Mouse (Mus musculus): ENCODE measurements around the gene Ssh1. TPM values are rescaled to one million over a fixed set of nuclear protein-coding genes. Genes with fewer than 3 reads are reported as not detected.
A peak's percentile ranks its signal among the peaks of the same experiment; 100 is the strongest.

Gene Ssh1
- polyA plus RNA-seq, 1 experiment from 2014 or later, result 29.9 TPM

GRCm38 (mm10) chr5:113985737-113986136 is 8.0 kb downstream of the Ssh1 start:
- no peaks in the 10 kb centered on the region for H3K27me3 ChIP-seq (ENCODE audit: insufficient read depth, low read length)
- no peak overlapping the region for H3K4me2 ChIP-seq
- no peak overlapping the region for H3K4me3 ChIP-seq (ENCODE audit: low read depth, low read length)
- no peaks in the 10 kb centered on the region for H3K4me1 ChIP-seq (ENCODE audit: insufficient read depth)
- peaks cover 43% of the 10 kb centered on the region for H3K36me3 ChIP-seq (ENCODE audit: insufficient read depth)
- TF ChIP-seq CTCF (IDR thresholded peaks at IDR 0.05; ENCODE audit: low read depth), result no peak
- no peak overlapping the region for H3K9ac ChIP-seq
- ATAC-seq (ENCODE audit: insufficient read depth) (no peak), DNase-seq (no peak)
- WGBS, result 60% methylated on average over 2 of the region's 2 CpGs
- peak overlapping the region; percentile 70 for H3K27ac ChIP-seq (ENCODE audit: low read depth)
- no peaks in the 10 kb centered on the region for H3K9me3 ChIP-seq (ENCODE audit: low read depth, low read length)

GRCm38 (mm10) chr5:113984025-113984740 is 9.5 kb downstream of the Ssh1 start:
- DNase-seq, result no peak
- no peaks in the 10 kb centered on the region for H3K27me3 ChIP-seq (ENCODE audit: insufficient read depth, low read length)
- TF ChIP-seq CTCF (IDR thresholded peaks at IDR 0.05; ENCODE audit: low read depth), result no peak
- peaks cover 37% of the 10 kb centered on the region for H3K36me3 ChIP-seq (ENCODE audit: insufficient read depth)
- ATAC-seq (ENCODE audit: insufficient read depth), result no peak; the same call in 1 of the 2 replicates
- no peak overlapping the region for H3K9ac ChIP-seq
- no peak overlapping the region for H3K4me3 ChIP-seq (ENCODE audit: low read depth, low read length)
- H3K4me1 ChIP-seq (ENCODE audit: insufficient read depth), result no peaks in the 10 kb centered on the region
- no peaks in the 10 kb centered on the region for H3K9me3 ChIP-seq (ENCODE audit: low read depth, low read length)
- WGBS, result 68% methylated on average over 13 of the region's 13 CpGs
- H3K27ac ChIP-seq (ENCODE audit: low read depth), result 0 out of 2 replicates have a peak overlapping the region, but pooled peaks have one; percentile 2
- H3K4me2 ChIP-seq, result peak overlapping the region; percentile 13; the same call in 1 of the 2 replicates

GRCm38 (mm10) chr5:113983541-113983940 is 10.2 kb downstream of the Ssh1 start:
- H3K9me3 ChIP-seq (ENCODE audit: low read depth, low read length), result no peaks in the 10 kb centered on the region
- no peak overlapping the region for H3K9ac ChIP-seq
- 64% methylated on average over 6 of the region's 6 CpGs for WGBS
- no peaks in the 10 kb centered on the region for H3K4me1 ChIP-seq (ENCODE audit: insufficient read depth)
- ATAC-seq (ENCODE audit: insufficient read depth) (no peak), DNase-seq (no peak)
- H3K4me2 ChIP-seq, result no peak overlapping the region; the same call in 1 of the 2 replicates
- H3K27me3 ChIP-seq (ENCODE audit: insufficient read depth, low read length), result no peaks in the 10 kb centered on the region
- no peak for TF ChIP-seq CTCF (IDR thresholded peaks at IDR 0.05; ENCODE audit: low read depth)
- H3K27ac ChIP-seq (ENCODE audit: low read depth), result no peak overlapping the region
- H3K36me3 ChIP-seq (ENCODE audit: insufficient read depth), result peaks cover 31% of the 10 kb centered on the region
- H3K4me3 ChIP-seq (ENCODE audit: low read depth, low read length), result no peak overlapping the region

- Histone ChIP-seq H3K9me3 (ENCODE audit: low read depth, low read length) (no peaks in the 10 kb centered on the region), H3K27ac (ENCODE audit: low read depth) (no peak overlapping the region), H3K36me3 (ENCODE audit: insufficient read depth) (peaks cover 33% of the 10 kb centered on the region), H3K27me3 (ENCODE audit: insufficient read depth, low read length) (no peaks in the 10 kb centered on the region), H3K9ac (no peak overlapping the region; the same call in 1 of the 2 replicates), H3K4me2 (no peak overlapping the region), H3K4me3 (ENCODE audit: low read depth, low read length) (no peak overlapping the region), H3K4me1 (ENCODE audit: insufficient read depth) (no peaks in the 10 kb centered on the region)
- WGBS, result 73% methylated on average over 8 of the region's 8 CpGs
- DNase-seq, result no peak
- ATAC-seq (ENCODE audit: insufficient read depth), result no peak
- TF ChIP-seq CTCF (IDR thresholded peaks at IDR 0.05; ENCODE audit: low read depth), result no peak
Observed at GRCm38 (mm10) chr5:113981843-113982242, 11.9 kb downstream of the Ssh1 start.

GRCm38 (mm10) chr5:113981171-113981570 is 12.5 kb downstream of the Ssh1 start:
- H3K4me2 ChIP-seq, result no peak overlapping the region
- no peaks in the 10 kb centered on the region for H3K27me3 ChIP-seq (ENCODE audit: insufficient read depth, low read length)
- peaks cover 3% of the 10 kb centered on the region for H3K4me1 ChIP-seq (ENCODE audit: insufficient read depth)
- H3K9ac ChIP-seq, result no peak overlapping the region
- H3K36me3 ChIP-seq (ENCODE audit: insufficient read depth), result peaks cover 31% of the 10 kb centered on the region
- TF ChIP-seq CTCF (IDR thresholded peaks at IDR 0.05; ENCODE audit: low read depth), result no peak
- no peak for DNase-seq
- H3K9me3 ChIP-seq (ENCODE audit: low read depth, low read length), result no peaks in the 10 kb centered on the region
- WGBS, result 79% methylated on average over 6 of the region's 6 CpGs
- no peak for ATAC-seq (ENCODE audit: insufficient read depth)
- no peak overlapping the region for H3K4me3 ChIP-seq (ENCODE audit: low read depth, low read length)
- H3K27ac ChIP-seq (ENCODE audit: low read depth), result no peak overlapping the region

GRCm38 (mm10) chr5:113980511-113980910 is 13.2 kb downstream of the Ssh1 start:
- Histone ChIP-seq H3K9me3 (ENCODE audit: low read depth, low read length) (no peaks in the 10 kb centered on the region), H3K4me1 (ENCODE audit: insufficient read depth) (peaks cover 10% of the 10 kb centered on the region), H3K27me3 (ENCODE audit: insufficient read depth, low read length) (no peaks in the 10 kb centered on the region), H3K4me2 (no peak overlapping the region), H3K4me3 (ENCODE audit: low read depth, low read length) (no peak overlapping the region), H3K36me3 (ENCODE audit: insufficient read depth) (peaks cover 31% of the 10 kb centered on the region), H3K27ac (ENCODE audit: low read depth) (no peak overlapping the region), H3K9ac (no peak overlapping the region)
- no peak for TF ChIP-seq CTCF (IDR thresholded peaks at IDR 0.05; ENCODE audit: low read depth)
- ATAC-seq (ENCODE audit: insufficient read depth) (no peak), DNase-seq (no peak)
- WGBS, result 74% methylated on average over 1 of the region's 1 CpGs

- no peak for TF ChIP-seq CTCF (IDR thresholded peaks at IDR 0.05; ENCODE audit: low read depth)
- Histone ChIP-seq H3K4me1 (ENCODE audit: insufficient read depth) (peaks cover 29% of the 10 kb centered on the region), H3K27ac (ENCODE audit: low read depth) (peak overlapping the region; percentile 48), H3K36me3 (ENCODE audit: insufficient read depth) (peaks cover 22% of the 10 kb centered on the region), H3K4me3 (ENCODE audit: low read depth, low read length) (no peak overlapping the region), H3K27me3 (ENCODE audit: insufficient read depth, low read length) (no peaks in the 10 kb centered on the region), H3K4me2 (no peak overlapping the region), H3K9me3 (ENCODE audit: low read depth, low read length) (no peaks in the 10 kb centered on the region), H3K9ac (no peak overlapping the region)
- 65% methylated on average over 8 of the region's 8 CpGs for WGBS
- DNase-seq (peak; percentile 28), ATAC-seq (ENCODE audit: insufficient read depth) (no peak)
Observed at GRCm38 (mm10) chr5:113977309-113977708, 16.4 kb downstream of the Ssh1 start.

All from lung, embryonic 14.5 days (tissue).